Mouse (Mus musculus): Measurements from ENCODE around the gene Dennd1a.

DNA sequence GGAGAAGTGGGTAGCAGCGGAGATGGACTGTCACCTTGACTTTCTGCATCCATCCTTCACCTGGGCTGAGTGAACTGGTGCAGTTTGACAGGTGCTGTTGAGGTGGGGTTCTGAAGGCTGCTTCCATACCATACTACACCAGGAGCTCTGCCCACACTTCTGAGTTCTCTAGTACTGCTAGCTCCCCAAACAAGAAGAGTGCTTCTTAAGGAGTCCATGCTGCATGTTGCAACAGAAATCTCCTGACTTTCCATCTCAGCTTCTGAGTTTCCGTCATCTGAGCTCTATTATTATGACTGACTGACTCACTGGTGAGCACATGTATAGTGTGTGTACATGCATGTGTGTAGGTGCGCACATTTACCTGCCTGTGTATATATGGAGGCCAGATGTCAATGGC, 449.6 kb downstream of the Dennd1a start:
- TF ChIP-seq EP300 (IDR thresholded peaks at IDR 0.05; ENCODE audit: low read depth) (no peak), CTCF (IDR thresholded peaks at IDR 0.05; ENCODE audit: low read depth) (no peak)

Data from liver, postnatal 0 days (tissue).